Mouse (Mus musculus) CD4-positive, CD25-positive, alpha-beta regulatory T cell, adult 4 months (primary cell): ENCODE measurements around the gene Rtl4. TPM values are rescaled to one million over a fixed set of nuclear protein-coding genes. Genes with fewer than 3 reads are reported as not detected.

ENCODE experiments used
- ATAC-seq: one replicate; pipeline ENCODE4 v1.8.0; 2017
- polyA plus RNA-seq, 2 experiments: library from polyadenylated mRNA; unstranded; fragments of 100-300 nt; shearing (Covaris generic); gene quantifications; one replicate each; pipeline ENCODE4 v1.2.1; 2017

The Rtl4 gene
- polyA plus RNA-seq = not detected

DNA sequence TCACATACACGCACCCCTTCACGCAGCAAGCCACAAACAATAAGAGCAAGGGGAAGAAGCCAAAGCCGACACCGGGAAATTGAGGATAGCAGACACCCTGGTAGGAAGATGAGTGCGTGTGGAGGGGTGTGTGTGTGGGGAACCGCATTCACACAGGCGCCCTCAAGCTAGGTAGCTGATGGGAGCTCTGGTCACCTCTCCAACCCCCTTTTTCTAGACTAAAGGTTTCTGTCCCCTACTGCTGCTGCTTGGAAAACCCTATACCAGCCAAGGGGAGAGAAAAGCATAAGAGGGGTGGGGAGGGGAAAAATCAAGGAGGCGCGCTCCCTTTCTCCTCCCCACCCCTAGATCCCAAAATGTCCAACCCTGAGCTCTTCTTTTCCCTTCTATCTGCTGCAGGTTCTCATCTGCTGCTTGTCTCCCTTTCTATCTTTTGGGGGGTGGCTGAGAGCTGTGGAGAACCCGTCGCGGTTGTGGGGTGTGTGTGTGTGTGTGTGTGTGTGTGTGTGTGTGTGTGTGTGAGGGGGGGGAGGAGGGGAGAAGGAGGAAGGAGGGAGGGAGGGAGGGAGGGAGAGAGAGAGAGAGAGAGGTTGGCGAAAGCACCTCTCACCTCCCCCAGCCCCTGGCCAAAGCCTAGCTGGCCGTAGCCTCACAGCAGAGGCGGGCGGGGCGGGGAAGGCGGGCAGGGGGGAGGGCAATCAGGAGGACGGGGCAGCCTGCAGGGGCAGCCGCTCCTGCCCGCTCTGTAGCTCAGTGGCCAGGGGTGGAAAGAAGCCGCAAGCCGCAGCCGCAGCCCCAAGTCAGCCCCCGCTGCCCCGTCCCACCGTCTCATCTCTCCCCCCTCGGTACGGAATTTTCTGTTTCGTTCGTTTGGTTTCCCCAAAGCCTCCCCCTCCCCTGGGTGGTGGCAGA is at the start of gene Rtl4:
Rtl4 (plus strand) TSS at position 701 of the 912 bp plus-strand sequence.
- no peak for ATAC-seq

DNA sequence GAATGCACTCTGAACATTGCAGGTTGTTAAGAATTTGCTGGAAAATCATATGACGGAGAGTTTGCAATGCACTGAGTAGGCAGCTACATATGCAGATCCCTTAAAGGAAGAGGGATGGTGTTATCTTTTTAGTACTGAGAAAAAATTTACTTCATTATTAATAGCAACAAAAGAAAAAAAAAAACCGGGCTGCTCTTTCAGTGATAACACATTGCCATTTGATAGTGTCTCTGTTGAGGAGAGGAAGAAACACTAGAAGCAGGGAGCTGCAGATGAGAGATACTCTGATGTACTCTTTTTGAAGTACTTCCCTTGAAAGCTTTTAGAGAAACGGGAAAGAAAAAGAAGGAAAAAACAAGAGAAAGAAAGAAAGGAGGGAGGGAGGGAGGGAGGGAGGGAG is 44.0 kb upstream of the Rtl4 start:
- ATAC-seq = no peak

DNA sequence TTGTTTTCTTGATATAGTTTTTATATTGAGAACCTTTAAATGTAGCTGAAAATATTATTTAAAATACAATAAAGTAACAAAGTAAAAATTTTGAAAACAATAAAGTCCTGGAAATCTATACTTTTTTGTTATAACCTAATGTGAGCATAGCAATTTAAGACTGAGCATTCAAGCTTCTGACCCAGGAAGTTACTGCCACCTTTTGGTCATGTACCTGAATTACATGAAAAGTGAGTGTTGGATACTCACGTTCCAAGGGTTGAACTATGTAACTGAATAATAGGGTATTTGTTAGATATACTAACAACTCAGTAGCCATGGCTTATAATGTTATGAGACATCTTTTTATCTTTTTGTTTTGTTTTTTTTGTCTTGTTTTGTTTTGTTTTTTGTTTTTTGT is 43.3 kb upstream of the Rtl4 start:
- no peak for ATAC-seq

DNA sequence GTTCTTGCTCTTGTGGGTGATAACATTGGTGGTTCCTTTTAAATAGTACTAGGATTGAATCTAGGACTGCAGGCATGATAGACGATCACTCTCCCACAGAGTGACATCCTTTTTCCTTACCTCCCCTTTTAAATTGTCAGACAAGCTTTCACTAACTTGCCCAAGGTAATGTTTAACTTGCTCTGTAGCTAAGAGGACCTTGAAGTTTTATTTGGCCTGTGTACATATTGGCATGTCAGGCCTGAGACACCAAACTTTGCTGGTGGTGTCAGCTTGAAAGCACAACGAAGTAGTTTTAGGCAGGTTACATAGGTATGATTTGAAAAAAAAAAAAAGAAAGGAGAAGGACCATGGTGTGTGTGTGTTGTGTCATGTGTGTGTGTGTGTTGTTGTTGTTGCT is 36.5 kb upstream of the Rtl4 start:
- ATAC-seq = no peak

DNA sequence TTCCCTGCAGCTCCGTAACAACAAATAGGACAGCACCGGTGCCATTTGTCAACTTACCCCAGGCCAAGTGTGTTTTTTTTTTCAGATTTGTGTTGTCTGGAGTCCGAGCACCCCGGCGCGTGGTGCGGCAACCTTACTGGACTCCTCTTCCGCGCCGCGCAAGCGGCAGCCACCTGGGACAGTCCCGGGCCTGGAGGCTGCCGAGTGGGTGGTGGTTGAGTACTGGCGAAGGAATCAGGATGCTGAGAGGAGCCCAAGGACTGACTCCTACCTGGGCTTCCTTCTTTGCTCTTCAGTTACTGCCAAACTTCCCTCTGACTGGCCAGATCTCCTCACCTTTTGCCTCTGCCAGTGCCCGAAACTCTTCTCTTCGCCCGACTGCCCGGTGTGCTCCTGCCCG is 965 bp upstream of the Rtl4 start:
- ATAC-seq = no peak

DNA sequence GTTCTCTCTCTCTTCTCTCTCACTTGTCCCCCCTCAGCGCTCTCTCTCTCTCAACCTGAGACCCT is 733 bp upstream of the Rtl4 start, which contains the start of gene Trpc5:
Trpc5 (minus strand) TSS at position 39 of the 65 bp plus-strand sequence.
- no peak for ATAC-seq

DNA sequence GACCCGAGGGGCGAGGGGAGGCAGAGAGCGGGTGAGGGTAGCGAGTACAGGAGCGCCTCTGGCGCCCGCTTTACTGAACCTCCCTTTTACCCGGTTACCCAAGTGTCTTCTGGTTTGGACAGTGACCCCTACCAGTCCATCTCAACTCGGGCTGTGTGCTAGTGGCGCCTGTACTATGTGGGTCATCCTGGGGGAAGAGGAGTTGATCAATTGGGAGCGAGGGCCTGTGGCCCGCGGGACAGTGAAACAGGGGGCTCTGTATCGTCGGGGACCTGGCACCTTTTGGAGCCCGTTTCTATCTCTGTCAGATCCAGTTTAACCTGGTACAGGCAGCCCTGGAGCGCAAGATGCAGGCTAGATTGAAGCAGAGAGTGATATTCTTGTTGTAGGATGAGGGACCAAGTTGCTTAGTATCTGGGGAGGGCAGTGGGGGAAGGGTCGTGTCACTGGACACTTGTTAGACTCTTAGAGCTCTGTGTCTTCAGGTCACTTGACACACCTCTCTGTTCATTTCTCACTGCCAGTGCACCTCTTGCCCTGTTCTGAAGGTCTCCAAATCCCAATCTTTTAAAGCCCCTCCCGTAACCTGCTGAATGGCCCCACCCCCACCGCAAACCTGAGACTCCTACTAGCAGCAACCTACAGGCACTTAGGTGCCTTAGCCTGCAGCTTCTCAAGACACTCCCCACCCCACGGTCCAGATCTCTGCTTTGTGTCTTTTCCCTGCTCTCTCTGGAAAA is 582 bp downstream of the Rtl4 start:
- no peak for ATAC-seq

DNA sequence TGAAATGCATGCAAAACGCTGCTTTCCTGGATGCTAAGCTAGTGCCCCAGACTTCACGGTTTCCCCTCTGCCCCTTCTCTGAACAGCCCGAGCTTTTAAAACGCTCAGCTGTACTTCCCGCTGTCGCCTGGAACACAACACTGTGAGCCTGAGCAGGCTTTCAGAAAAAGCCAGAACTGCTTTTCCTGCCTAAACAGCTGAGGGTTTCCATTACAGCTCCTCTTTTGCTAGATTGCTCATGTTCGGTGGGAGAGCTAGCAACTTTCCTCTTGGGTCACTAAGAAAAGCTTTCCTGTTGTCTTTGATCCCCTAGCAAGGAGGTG is 1.1 kb downstream of the Rtl4 start:
- no peak for ATAC-seq

DNA sequence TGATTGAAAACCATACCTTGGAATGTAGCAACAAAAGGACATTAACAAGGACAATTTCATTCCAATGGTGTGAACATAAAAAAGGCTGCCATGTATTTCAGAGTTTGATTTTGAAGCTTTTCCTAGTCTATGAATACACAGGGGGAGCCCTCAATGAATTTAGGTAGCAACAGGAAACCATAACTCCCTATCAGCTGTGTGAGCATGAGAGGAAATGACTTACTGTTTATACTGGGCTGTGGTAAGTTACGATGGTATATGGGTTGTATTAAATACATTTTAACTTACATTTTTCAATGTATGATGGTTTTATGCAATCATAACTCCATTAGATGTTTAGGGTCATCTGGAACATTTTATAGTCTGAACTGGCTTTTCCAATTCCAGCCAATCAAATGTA is 27.6 kb downstream of the Rtl4 start:
- ATAC-seq = no peak

DNA sequence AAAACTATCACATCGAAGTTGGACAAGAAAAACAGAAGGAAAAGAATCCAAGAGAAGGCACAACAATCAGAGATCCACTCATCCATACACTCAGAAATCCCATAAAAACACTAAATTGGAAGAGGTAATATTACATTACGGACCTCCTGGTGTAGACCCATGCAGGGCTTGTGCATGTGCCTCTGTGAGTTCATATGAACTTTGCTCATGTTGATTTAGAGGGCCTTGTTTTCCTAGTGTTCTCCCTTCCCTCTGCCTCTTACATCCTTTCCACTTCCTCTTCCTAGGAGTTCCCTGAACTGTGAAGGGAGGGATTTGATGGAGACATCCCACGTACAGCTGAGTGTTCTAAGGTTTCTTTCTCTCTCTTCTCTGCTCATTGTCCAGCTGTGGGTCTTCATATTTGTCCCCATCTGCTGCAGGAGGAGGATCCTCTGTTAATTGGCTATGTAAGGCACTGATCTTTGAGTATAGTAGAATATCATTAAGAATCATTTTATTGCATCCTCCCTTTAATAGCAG is 58.9 kb downstream of the Rtl4 start:
- ATAC-seq = no peak

DNA sequence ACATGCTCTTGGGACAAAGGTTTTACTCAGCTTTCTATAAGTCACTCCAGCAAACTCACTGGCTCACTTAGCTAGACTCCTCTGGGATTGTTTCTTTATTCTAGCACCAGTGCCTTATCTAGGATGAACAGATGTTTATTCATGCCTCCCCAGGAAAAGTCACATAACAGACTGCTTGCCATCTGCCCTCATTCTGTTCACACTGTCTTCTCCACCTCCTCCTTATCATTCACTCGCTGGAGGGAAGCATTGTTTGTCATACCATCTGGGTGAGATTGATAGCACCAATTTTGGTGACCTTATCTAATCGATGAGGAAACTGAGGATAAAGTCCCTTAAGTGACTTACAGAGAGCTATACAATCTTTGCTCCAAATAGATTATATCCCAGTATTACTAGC is 298.3 kb downstream of the Rtl4 start:
- no peak for ATAC-seq

DNA sequence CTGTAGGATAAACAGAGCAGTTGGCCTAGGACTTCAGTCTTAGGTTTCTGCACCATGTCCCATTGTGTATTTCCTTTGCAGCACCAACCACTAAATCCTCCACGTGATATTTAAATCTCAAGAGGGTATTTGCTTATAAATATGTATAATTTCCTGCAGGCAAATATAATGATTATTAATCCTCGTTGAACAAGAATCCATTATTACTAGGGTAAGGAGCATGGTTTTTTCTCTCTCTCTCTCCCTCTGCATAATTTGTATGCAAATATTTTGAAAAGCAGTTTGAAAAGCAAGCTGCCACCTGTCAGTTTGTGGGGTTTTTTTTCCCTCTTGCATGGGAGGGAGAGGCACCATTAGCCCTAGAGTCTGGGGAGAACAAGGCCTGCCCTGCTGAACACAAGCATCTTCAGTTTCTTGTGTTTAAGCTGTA is 376.8 kb downstream of the Rtl4 start:
- no peak for ATAC-seq

DNA sequence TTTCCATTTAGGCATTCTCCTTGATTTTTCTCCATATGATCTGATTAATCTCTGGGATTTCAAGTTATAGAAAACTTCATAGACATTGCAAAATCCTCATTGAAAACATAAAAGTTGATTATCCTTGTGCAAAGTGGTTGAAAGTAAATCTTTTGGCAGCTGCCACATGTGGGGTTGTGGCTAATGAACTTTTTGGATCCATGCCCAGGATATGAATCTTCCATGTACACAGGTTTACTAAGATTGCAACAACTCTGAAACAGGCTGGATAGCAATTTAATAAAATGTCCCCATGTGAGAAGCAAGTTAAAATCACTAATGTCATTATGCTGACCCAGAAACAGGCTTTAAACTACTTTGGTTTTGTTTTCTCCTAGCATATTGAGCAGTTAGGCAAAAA is 401.1 kb downstream of the Rtl4 start:
- ATAC-seq = no peak

DNA sequence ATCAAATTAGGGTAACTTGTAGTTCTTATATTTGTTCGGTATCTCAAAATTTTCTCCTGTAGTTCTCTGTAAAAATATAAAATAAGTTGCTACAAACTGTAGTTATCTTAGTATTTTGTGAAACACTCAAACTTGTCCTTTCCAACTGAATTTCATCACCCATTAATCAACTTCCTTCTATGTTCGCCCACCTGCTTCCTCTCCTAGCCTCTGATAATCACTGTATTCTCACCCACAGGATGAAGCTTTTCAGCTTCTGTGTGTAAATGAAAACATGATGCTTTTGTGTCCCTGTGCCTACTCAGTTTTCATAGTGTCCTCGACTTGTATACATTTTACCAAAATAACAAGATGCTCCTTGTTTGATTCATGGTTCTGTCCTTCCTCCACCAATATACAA is 401.7 kb downstream of the Rtl4 start:
- ATAC-seq = no peak

DNA sequence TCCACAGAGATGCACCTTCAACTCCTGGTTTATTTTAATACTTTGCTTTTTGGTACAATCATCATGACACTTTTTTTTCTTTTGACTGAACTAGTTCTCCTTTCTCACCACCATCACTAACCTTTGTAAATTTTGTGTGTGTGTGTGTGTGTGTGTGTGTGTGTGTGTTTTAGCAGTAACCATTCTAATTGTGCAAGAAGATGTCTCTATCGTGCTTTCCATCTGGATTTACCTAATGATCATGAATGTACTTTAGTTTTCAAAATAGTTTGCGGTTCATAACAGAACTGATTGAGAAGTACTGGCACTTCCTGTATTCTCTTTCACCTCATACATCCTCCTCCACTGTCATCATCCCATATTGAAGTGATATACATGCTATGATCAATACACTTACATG is 402.3 kb downstream of the Rtl4 start:
- no peak for ATAC-seq

Other genes with a start within 250 kb of the Rtl4 start
- gene Trpc5os, start 232.3 kb upstream of the Rtl4 start, polyA plus RNA-seq = not detected
- not detected for gene Trpc5, start 727 bp upstream of the Rtl4 start, polyA plus RNA-seq